8 mouse cellular contexts compared by ENCODE assay signal in the genomic region with DNA sequence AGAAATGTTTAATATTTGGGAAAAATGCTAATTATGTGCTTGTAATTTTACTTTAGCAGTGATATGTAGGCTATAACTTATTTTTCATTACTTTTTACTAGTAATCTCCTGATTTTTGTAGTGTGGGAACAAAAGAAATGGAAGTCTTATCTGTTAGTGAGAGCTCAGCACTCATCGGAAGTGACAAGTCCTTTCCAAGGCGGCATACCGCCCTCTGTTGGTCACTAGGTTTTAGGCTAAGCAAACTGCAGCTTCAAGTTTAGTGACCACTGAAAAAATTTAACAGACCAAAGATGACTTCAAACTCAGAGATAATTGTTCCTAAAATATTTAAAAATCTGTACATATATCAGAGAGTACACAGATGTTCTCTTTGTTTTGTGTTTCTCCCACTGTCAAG.
A peak's percentile ranks its signal among the peaks of the same experiment; 100 is the strongest.
DNase-seq lines count a peak whose midpoint lies in the region; ATAC-seq and TF ChIP-seq lines count a peak whose summit lies in the region.

No protein-coding gene starts in this region.

- peak; percentile 63; the same call in 1 of the 2 replicates for TF ChIP-seq CTCF in embryonic fibroblast, embryonic 13.5 days (IDR thresholded peaks at IDR 0.05; ENCODE audit: borderline replicate concordance, insufficient read depth, low read length)

- no peaks in the 10 kb centered on the region for H3K27me3 ChIP-seq in hindbrain, embryonic 13.5 days
- H3K27me3 ChIP-seq in midbrain, embryonic 15.5 days (replicated peaks): no peaks in the 10 kb centered on the region

- no peak overlapping the region for H3K27ac ChIP-seq in embryonic fibroblast, embryonic 13.5 days (ENCODE audit: insufficient read depth, low read length)
- H3K27ac ChIP-seq in hindbrain, embryonic 13.5 days: no peak overlapping the region
- H3K27ac ChIP-seq in midbrain, embryonic 15.5 days: no peak overlapping the region

- H3K4me1 ChIP-seq in embryonic fibroblast, embryonic 13.5 days (ENCODE audit: control insufficient read depth, insufficient read depth, low read length): no peaks in the 10 kb centered on the region
- H3K4me1 ChIP-seq in hindbrain, embryonic 13.5 days (replicated peaks): no peaks in the 10 kb centered on the region
- no peaks in the 10 kb centered on the region for H3K4me1 ChIP-seq in midbrain, embryonic 15.5 days

- H3K4me2 ChIP-seq in hindbrain, embryonic 13.5 days: no peak overlapping the region
- no peak overlapping the region for H3K4me2 ChIP-seq in midbrain, embryonic 15.5 days

- DNase-seq in adrenal gland, adult (ENCODE audit: inconsistent age in 2 of 2, low spot score in 1 of 2): peak; percentile 36 to 67
- no peak for DNase-seq in adrenal gland, adult 8-10 months
- DNase-seq in adrenal gland, postnatal 10 days: peak; percentile 75
- DNase-seq in left cerebral cortex, adult 11 months (ENCODE audit: low spot score): peak; percentile 47
- peak; percentile 81 for DNase-seq in urinary bladder, postnatal 14 days (ENCODE audit: low spot score)

- peak; percentile 43; the same call in 1 of the 2 replicates for ATAC-seq in hindbrain, embryonic 13.5 days (ENCODE audit: low FRiP score)
- peak; percentile 78; the same call in 1 of the 2 replicates for ATAC-seq in midbrain, embryonic 15.5 days (replicated peaks)

- no peaks in the 10 kb centered on the region for H3K9me3 ChIP-seq in hindbrain, embryonic 13.5 days
- H3K9me3 ChIP-seq in midbrain, embryonic 15.5 days: no peaks in the 10 kb centered on the region

- WGBS in hindbrain, embryonic 13.5 days: 14% methylated on average over 3 of the region's 3 CpGs
- 9% methylated on average over 3 of the region's 3 CpGs for WGBS in midbrain, embryonic 15.5 days

- H3K4me3 ChIP-seq in embryonic fibroblast, embryonic 13.5 days (ENCODE audit: insufficient read depth, low read length): no peak overlapping the region
- no peak overlapping the region for H3K4me3 ChIP-seq in hindbrain, embryonic 13.5 days
- H3K4me3 ChIP-seq in midbrain, embryonic 15.5 days: no peak overlapping the region

- H3K9ac ChIP-seq in hindbrain, embryonic 13.5 days: no peak overlapping the region
- H3K9ac ChIP-seq in midbrain, embryonic 15.5 days: no peak overlapping the region

- H3K36me3 ChIP-seq in hindbrain, embryonic 13.5 days: no peaks in the 10 kb centered on the region
- no peaks in the 10 kb centered on the region for H3K36me3 ChIP-seq in midbrain, embryonic 15.5 days (replicated peaks)

- no peak for TF ChIP-seq POLR2A in embryonic fibroblast, embryonic 13.5 days (IDR thresholded peaks at IDR 0.05; ENCODE audit: low read depth, low read length)
